Mouse (Mus musculus) kidney, adult 2 months (tissue): ENCODE results near the gene Aqp9. TPM values are rescaled to one million over a fixed set of nuclear protein-coding genes. Genes with fewer than 3 reads are reported as not detected.

Experiments
- DNase-seq: peaks from one replicate; pipeline ENCODE4 v3.0.0; 2021
- H3K27ac ChIP-seq: fragments of 200-500 bp; 2 replicates; pipeline ENCODE4 v1.5.1; 2012; ENCODE audit warnings: low read depth, low read length, control low read depth, inconsistent platforms; ENCODE audit not compliant: insufficient read depth
- H3K27me3 ChIP-seq: fragments of 200-500 bp; replicated peaks from 2 replicates; pipeline ENCODE4 v1.6.1; 2012; ENCODE audit warnings: mild to moderate bottlenecking, moderate library complexity, low read length, inconsistent platforms; ENCODE audit not compliant: control insufficient read depth, insufficient read depth
- H3K36me3 ChIP-seq: fragments of 200-500 bp; 2 replicates; pipeline ENCODE4 v1.6.1; 2012; ENCODE audit warnings: mild to moderate bottlenecking, moderate library complexity, low read length, inconsistent platforms; ENCODE audit not compliant: control insufficient read depth, insufficient read depth
- H3K4me1 ChIP-seq: fragments of 200-500 bp; 2 replicates; pipeline ENCODE4 v1.6.1; 2011; ENCODE audit warnings: low read length; ENCODE audit not compliant: control insufficient read depth, insufficient read depth
- H3K4me3 ChIP-seq: fragments of 200-500 bp; 2 replicates; pipeline ENCODE4 v1.5.1; 2011; ENCODE audit warnings: mild to moderate bottlenecking, low read depth, low read length, control low read depth; ENCODE audit not compliant: insufficient read depth
- CTCF ChIP-seq: fragments of 200-500 bp; conservative IDR thresholded peaks from 2 replicates; pipeline ENCODE4 v1.5.1; 2011; ENCODE audit warnings: low read depth, mild to moderate bottlenecking, control low read depth, low read length, moderate library complexity, mixed read lengths; ENCODE audit not compliant: insufficient read depth, insufficient read length
- POLR2A ChIP-seq: fragments of 200-500 bp; IDR thresholded peaks from one replicate; pipeline ENCODE4 v1.6.1; 2011; ENCODE audit warnings: low read depth, low read length, control low read depth
- WGBS: fragments of 180-500 bp; shearing (Covaris S2); methylation state at CpG from one replicate; pipeline ENCODE4 v1.1.7; 2018; 5-methylcytosine and 5-hydroxymethylcytosine counted together
- polyA plus RNA-seq: library from polyadenylated mRNA; depleted of rRNA; stranded (reverse); fragments of >200 nt; gene quantifications from 2 replicates; pipeline ENCODE4 v1.2.3, GENCODE M21; 2012; rRNA removed

Aqp9 gene
- polyA plus RNA-seq, 1 experiment: 0.11 TPM

DNA sequence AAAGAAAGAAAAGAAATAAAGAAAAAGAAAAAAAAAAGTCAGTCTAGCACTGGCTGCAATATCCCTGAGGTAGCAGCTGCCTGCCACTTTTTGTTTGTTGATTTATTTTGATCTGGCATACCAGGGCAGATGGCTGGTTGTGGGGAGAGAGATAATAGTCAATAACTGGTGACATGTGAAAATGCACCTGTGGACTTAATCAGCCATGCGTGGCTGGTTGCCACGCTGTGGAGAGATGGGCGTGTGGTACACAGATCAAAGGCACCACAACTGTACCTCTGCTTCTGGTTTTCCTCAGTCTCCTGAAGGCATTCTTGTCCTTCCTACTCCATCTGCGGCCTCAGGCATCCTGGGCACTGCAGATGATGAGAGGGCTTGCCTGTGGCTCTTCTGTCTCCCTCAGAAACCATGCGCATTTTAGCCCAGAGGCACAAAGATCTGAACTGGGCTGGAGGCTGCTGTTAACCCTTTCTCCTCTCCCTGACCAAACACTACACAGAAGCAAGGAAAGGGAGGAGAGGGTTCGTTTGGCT lies 103.1 kb downstream of the Aqp9 start:
- H3K4me3 ChIP-seq: no peak overlapping the region
- no peak for TF ChIP-seq POLR2A
- no peak for TF ChIP-seq CTCF
- WGBS: 65% methylated on average over 6 of the region's 6 CpGs
- DNase-seq: no peak
- H3K27ac ChIP-seq: no peak overlapping the region
- no peaks in the 10 kb centered on the region for H3K36me3 ChIP-seq
- no peaks in the 10 kb centered on the region for H3K4me1 ChIP-seq
- H3K27me3 ChIP-seq: no peaks in the 10 kb centered on the region

DNA sequence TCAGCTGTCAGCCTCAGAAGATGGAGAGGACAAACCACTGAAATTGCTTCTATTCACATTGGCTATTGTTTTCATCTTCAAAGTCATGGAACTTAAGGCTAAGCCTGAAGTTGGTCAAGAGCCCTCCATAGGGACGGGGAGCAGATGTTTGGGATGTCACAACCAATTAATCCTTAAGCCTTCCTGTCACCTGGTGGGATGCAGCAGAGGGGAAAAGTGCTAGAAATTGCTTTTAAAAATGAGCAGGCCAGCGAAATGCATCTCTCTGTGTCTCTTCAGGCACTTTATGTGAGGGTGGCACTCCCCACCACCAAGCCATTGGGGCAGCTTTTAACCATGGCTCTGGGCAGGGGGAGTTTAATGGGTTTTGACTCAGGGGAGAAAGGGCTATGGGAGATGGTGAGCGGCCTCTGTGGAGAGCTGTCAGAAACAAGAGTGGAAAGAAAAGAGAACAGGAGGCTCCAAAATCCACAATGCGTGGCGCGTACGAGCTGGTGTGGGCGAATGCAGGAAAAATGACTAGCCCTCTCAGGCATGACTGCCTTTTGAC lies 104.1 kb downstream of the Aqp9 start:
- no peak overlapping the region for H3K4me3 ChIP-seq
- TF ChIP-seq POLR2A: no peak
- H3K36me3 ChIP-seq: no peaks in the 10 kb centered on the region
- DNase-seq: no peak
- H3K27ac ChIP-seq: no peak overlapping the region
- H3K27me3 ChIP-seq: no peaks in the 10 kb centered on the region
- 86% methylated on average over 8 of the region's 8 CpGs for WGBS
- H3K4me1 ChIP-seq: no peaks in the 10 kb centered on the region

DNA sequence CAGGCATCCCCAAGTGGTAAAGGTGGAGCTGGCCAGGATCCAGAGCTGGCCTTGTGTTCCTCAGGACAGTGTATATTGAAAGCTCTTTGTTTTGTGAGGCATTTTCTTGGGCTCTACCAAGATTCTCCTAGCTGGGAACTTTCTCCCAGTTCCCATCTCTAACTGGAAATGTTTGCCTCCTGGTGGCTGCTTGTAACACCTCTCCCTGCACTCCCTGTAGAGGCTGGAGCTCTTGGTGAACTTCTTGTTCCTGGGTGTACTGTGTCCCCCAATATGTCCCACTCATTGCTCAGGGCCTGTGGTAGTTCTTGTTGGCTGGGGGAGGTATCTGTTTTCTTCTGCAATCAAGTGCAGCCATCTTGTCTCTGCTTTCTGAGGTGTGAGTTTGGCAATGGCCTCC lies 104.9 kb downstream of the Aqp9 start:
- TF ChIP-seq POLR2A: no peak
- no peak for TF ChIP-seq CTCF
- no peak overlapping the region for H3K4me3 ChIP-seq
- DNase-seq: no peak
- no peaks in the 10 kb centered on the region for H3K27me3 ChIP-seq
- H3K36me3 ChIP-seq: no peaks in the 10 kb centered on the region
- H3K27ac ChIP-seq: no peak overlapping the region
- no peaks in the 10 kb centered on the region for H3K4me1 ChIP-seq

DNA sequence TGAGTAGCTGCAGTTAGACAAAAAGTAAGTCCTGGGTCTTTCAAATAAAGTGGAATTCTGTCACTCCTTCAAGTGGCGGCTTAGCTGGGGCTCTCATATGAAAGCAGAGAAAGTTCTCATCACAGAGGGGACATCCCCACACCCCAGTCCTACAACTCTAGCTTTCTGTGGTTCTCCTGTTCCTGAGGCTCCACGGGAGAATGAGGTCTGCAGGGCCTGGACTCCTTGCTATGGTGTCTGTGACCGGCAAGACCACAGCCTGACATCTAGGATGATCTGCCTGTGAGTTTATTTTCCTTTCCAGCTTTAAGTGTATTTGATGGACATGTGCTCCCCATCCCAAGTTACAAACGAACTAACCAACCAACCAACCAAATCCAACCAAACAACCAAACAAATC lies 105.5 kb downstream of the Aqp9 start:
- Histone ChIP-seq H3K4me3 (no peak overlapping the region), H3K27me3 (no peaks in the 10 kb centered on the region), H3K27ac (no peak overlapping the region), H3K36me3 (no peaks in the 10 kb centered on the region), H3K4me1 (no peaks in the 10 kb centered on the region)
- no peak for DNase-seq
- WGBS: 87% methylated on average over 4 of the region's 4 CpGs
- TF ChIP-seq POLR2A: no peak
- TF ChIP-seq CTCF: no peak

DNA sequence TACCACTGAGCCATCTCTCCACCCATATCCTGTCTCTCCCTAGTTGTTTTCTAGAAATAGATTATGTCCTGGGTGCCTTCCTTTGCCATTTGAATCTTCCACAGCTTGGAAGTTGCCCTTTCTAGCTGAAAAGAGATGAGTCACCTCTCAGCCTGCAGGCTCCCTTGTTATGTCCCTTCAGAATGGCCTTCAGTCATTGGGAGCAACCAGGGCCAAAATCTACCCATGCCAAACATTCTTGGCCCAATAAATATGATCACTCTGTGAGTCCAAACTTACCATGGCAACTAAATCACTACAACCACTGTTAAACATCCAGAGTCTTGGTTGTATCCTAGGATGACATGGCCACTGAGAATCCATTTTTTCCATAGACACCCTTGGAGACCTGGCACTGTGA lies 106.2 kb downstream of the Aqp9 start:
- TF ChIP-seq CTCF: no peak
- no peak for TF ChIP-seq POLR2A
- no peak for DNase-seq
- H3K4me1 ChIP-seq: no peaks in the 10 kb centered on the region
- H3K4me3 ChIP-seq: no peak overlapping the region
- H3K27me3 ChIP-seq: no peaks in the 10 kb centered on the region
- H3K27ac ChIP-seq: no peak overlapping the region
- H3K36me3 ChIP-seq: no peaks in the 10 kb centered on the region

Other genes starting within 250 kb of the Aqp9 start
- gene Lipc, start 216.5 kb downstream of the Aqp9 start, polyA plus RNA-seq: 0.58 TPM in 2 replicates
- 8.7 and 9.0 TPM in 2 replicates for gene Aldh1a2, start 47.1 kb upstream of the Aqp9 start, polyA plus RNA-seq